Mouse (Mus musculus) midbrain, postnatal 0 days (tissue): ENCODE results near the gene Spata20. TPM values are rescaled to one million over a fixed set of nuclear protein-coding genes. Genes with fewer than 3 reads are reported as not detected.

Source experiments
- ATAC-seq: fragments of 200-750 bp; cut with Nextera tagmentation; 2 replicates; pipeline ENCODE4 v1.8.0; 2017; ENCODE audit warnings: moderate number of reproducible peaks, mild to moderate bottlenecking, moderate TSS enrichment, moderate library complexity; ENCODE audit not compliant: low FRiP score
- DNase-seq: peaks from one replicate; pipeline ENCODE4 v3.0.0-alpha.2; 2015; ENCODE audit warnings: low spot score
- H3K27ac ChIP-seq: fragments of 300-500 bp; sonication (generic); 2 replicates; pipeline ENCODE4 v1.5.1; 2014; ENCODE audit warnings: low read depth, mild to moderate bottlenecking, low read length, mixed read lengths
- H3K27me3 ChIP-seq: fragments of 300-500 bp; sonication (generic); 2 replicates; pipeline ENCODE4 v1.6.1; 2014; ENCODE audit warnings: low read length, control low read depth, mixed read lengths; ENCODE audit not compliant: insufficient read depth
- H3K36me3 ChIP-seq: fragments of 300-500 bp; sonication (generic); 2 replicates; pipeline ENCODE4 v1.6.1; 2014; ENCODE audit warnings: low read length, control low read depth, mixed read lengths; ENCODE audit not compliant: insufficient read depth
- H3K4me1 ChIP-seq: fragments of 300-500 bp; sonication (generic); 2 replicates; pipeline ENCODE4 v1.6.1; 2014; ENCODE audit warnings: mild to moderate bottlenecking, control low read depth, antibody characterized with exemption, low read length, mixed read lengths; ENCODE audit not compliant: insufficient read depth
- H3K4me2 ChIP-seq: fragments of 300-500 bp; sonication (generic); 2 replicates; pipeline ENCODE4 v1.6.1; 2014; ENCODE audit warnings: low read depth, mild to moderate bottlenecking, low read length, mixed read lengths; ENCODE audit not compliant: poor library complexity, severe bottlenecking
- H3K4me3 ChIP-seq: fragments of 300-500 bp; sonication (generic); 2 replicates; pipeline ENCODE4 v1.5.1; 2014; ENCODE audit warnings: low read depth, mild to moderate bottlenecking, low read length, moderate library complexity
- H3K9ac ChIP-seq: fragments of 300-500 bp; sonication (generic); replicated peaks from 2 replicates; pipeline ENCODE4 v1.6.1; 2014; ENCODE audit warnings: mild to moderate bottlenecking, low read length, moderate library complexity, mixed read lengths; ENCODE audit not compliant: poor library complexity, severe bottlenecking
- H3K9me3 ChIP-seq: fragments of 300-500 bp; sonication (generic); 2 replicates; pipeline ENCODE4 v1.6.1; 2016; ENCODE audit warnings: low read length, control low read depth
- CTCF ChIP-seq: IDR thresholded peaks from 2 replicates; pipeline ENCODE4 v1.5.1; 2016; ENCODE audit warnings: antibody characterized with exemption, mild to moderate bottlenecking
- WGBS: fragments of 180-500 bp; shearing (Covaris S2); extraction: QIAGEN DNeasy Blood & Tissue Kit; methylation state at CpG from one replicate; pipeline ENCODE4 v1.1.7; 2014; 5-methylcytosine and 5-hydroxymethylcytosine counted together
- polyA plus RNA-seq: library from polyadenylated mRNA; unstranded; fragments of >200 nt; fragmentation: Nextera tagmentation; extraction: Ambion mirVana; gene quantifications from 2 replicates; pipeline ENCODE4 v1.2.1, GENCODE M21; 2015
- total RNA-seq: library from RNA; depleted of rRNA; stranded (reverse); fragments of >200 nt; gene quantifications from 2 replicates; pipeline ENCODE4 v1.2.3, GENCODE M21; 2014; rRNA removed

Gene Spata20
- 0.93 and 6.5 TPM in 2 replicates for total RNA-seq
- polyA plus RNA-seq: 1.2 and 1.3 TPM in 2 replicates

DNA sequence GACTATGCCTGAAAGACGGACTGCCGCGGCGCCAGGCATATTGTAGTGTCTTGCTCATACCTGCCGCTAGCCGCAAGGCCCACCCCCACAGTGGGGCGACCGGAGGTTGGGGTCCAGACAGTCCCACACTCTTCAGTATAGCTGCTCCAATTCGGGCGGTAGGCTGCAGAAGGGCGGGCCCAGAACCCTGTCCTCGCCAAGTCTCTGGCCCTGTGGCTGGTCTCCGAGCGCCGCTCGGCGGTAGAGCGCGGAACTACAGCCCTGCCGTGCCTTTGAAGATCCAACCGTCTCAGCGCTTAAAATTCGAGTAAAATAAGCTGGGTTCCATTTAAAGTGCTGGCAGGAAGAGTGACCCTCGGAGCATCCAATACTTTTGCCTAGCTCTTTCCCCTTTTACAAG is at the start of gene Spata20:
Spata20 (minus strand) TSS at position 179 of the 400 bp plus-strand sequence.
- ATAC-seq (peak; percentile 62; the same call in 1 of the 2 replicates), DNase-seq (peak; percentile 83)
- peak; percentile 96 for TF ChIP-seq CTCF
- Histone ChIP-seq H3K9me3 (no peaks in the 10 kb centered on the region), H3K36me3 (no peaks in the 10 kb centered on the region), H3K27ac (no peak within 1 kb of the TSS), H3K4me3 (peak within 1 kb of the TSS; percentile 17; the same call in 1 of the 2 replicates), H3K27me3 (peaks cover 4% of the 10 kb centered on the region; the same call in 1 of the 2 replicates), H3K9ac (no peak within 1 kb of the TSS), H3K4me1 (no peaks in the 10 kb centered on the region; the same call in 1 of the 2 replicates), H3K4me2 (peak within 1 kb of the TSS; percentile 47)
- WGBS: 4% methylated on average over 24 of the region's 24 CpGs

- TF ChIP-seq CTCF: no peak
- Histone ChIP-seq H3K9ac (no peak overlapping the region), H3K27me3 (no peaks in the 10 kb centered on the region), H3K4me3 (no peak overlapping the region), H3K27ac (no peak overlapping the region), H3K4me1 (no peaks in the 10 kb centered on the region), H3K4me2 (no peak overlapping the region), H3K9me3 (no peaks in the 10 kb centered on the region), H3K36me3 (no peaks in the 10 kb centered on the region)
- WGBS: 84% methylated on average over 8 of the region's 8 CpGs
- DNase-seq (no peak), ATAC-seq (no peak)
Measured at GRCm38 (mm10) chr11:94533171-94533570, 47.2 kb upstream of the Spata20 start.

DNA sequence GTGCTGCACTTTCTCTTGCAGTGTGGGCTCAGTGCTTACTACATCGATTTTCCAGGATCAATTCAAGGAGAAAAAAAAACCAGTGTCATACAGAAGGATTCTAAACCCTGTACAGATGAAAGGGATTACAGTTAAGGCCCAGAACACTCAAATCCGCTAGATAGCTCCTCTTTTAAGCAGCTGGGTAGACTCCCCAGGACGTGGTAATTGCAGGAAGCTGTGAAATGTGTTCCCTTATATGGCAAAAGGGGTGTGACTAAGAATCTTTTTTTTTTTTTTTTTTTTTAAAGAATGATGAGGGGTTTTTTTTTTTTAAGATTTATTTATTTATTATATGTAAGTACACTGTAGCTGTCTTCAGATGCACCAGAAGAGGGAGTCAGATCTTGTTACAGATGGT is 42.9 kb upstream of the Spata20 start:
- no peak for ATAC-seq
- H3K27ac ChIP-seq: no peak overlapping the region

DNA sequence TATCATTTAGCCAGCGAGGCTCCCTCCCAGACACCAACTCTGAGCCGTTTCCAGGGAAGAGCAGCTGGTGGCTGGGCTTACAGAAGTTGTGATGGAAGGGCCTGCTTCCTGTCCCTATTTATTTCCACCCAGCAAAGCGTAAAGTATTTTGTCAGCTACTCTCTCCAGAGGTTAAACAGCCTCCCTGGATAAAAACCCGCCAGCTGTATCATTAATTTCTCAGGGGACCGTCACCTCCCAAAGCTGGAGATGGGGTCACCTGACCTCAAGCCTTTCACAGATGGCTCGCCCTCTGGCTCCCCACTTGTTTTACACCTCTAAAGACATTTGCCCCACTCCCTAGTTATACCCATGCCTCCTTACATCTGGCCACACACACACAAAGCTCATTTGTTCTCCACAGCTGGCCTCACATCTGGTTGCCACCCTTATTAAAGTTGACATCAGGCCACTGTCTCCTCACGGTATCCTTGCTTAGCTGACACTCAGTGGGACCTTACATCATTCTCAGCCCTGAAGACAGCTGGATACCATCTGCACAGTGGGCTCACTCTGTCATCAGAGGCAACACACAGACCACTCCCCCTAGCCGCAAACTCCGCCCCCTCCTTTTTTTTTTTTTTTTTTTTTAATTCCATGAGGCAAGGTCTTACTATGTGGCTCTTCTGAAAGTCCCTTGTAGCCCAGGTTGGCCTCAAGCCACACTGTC is 40.3 kb upstream of the Spata20 start:
- Histone ChIP-seq H3K27ac (no peak overlapping the region), H3K9me3 (no peaks in the 10 kb centered on the region), H3K4me2 (no peak overlapping the region), H3K9ac (no peak overlapping the region), H3K4me3 (no peak overlapping the region), H3K27me3 (no peaks in the 10 kb centered on the region), H3K36me3 (no peaks in the 10 kb centered on the region), H3K4me1 (no peaks in the 10 kb centered on the region)
- no peak for TF ChIP-seq CTCF
- 58% methylated on average over 9 of the region's 9 CpGs for WGBS
- DNase-seq (no peak), ATAC-seq (no peak)

More for the DNA sequence above, 42.9 kb upstream of the Spata20 start:
- WGBS: 25% methylated on average over 3 of the region's 3 CpGs
- Histone ChIP-seq H3K27me3 (no peaks in the 10 kb centered on the region), H3K9ac (no peak overlapping the region), H3K9me3 (no peaks in the 10 kb centered on the region), H3K4me3 (no peak overlapping the region), H3K4me1 (no peaks in the 10 kb centered on the region), H3K36me3 (no peaks in the 10 kb centered on the region), H3K4me2 (no peak overlapping the region)
- TF ChIP-seq CTCF: no peak
- DNase-seq: no peak

- peak; percentile 68; the same call in 1 of the 2 replicates for ATAC-seq
- no peaks in the 10 kb centered on the region for H3K36me3 ChIP-seq
- DNase-seq: peak; percentile 67
- H3K27me3 ChIP-seq: no peaks in the 10 kb centered on the region
- H3K9me3 ChIP-seq: no peaks in the 10 kb centered on the region
- 0 out of 2 replicates have a peak, but pooled peaks cover 4% of the 10 kb centered on the region for H3K4me1 ChIP-seq
- H3K4me3 ChIP-seq: peak within 1 kb of the TSS; percentile 39
- 2% methylated on average over 42 of the region's 42 CpGs for WGBS
- H3K9ac ChIP-seq: peak within 1 kb of the TSS; percentile 20; the same call in 1 of the 2 replicates
- TF ChIP-seq CTCF: peak; percentile 47
- no peak within 1 kb of the TSS for H3K27ac ChIP-seq
- peak within 1 kb of the TSS; percentile 60 for H3K4me2 ChIP-seq
Measured at GRCm38 (mm10) chr11:94521219-94521843, 35.4 kb upstream of the Spata20 start, which contains the start of gene Mycbpap. TSS of gene Mycbpap (minus strand) at chr11:94521742.

GRCm38 (mm10) chr11:94513452-94513851 is 27.5 kb upstream of the Spata20 start:
- Histone ChIP-seq H3K9me3 (no peaks in the 10 kb centered on the region), H3K4me1 (no peaks in the 10 kb centered on the region), H3K27me3 (no peaks in the 10 kb centered on the region), H3K4me3 (no peak overlapping the region), H3K36me3 (no peaks in the 10 kb centered on the region; the same call in 1 of the 2 replicates), H3K27ac (no peak overlapping the region), H3K9ac (no peak overlapping the region), H3K4me2 (no peak overlapping the region)
- 65% methylated on average over 9 of the region's 9 CpGs for WGBS
- no peak for TF ChIP-seq CTCF
- ATAC-seq (no peak), DNase-seq (no peak)
